Comparison of ENCODE assay signal across 8 mouse cellular contexts in the genomic region with DNA sequence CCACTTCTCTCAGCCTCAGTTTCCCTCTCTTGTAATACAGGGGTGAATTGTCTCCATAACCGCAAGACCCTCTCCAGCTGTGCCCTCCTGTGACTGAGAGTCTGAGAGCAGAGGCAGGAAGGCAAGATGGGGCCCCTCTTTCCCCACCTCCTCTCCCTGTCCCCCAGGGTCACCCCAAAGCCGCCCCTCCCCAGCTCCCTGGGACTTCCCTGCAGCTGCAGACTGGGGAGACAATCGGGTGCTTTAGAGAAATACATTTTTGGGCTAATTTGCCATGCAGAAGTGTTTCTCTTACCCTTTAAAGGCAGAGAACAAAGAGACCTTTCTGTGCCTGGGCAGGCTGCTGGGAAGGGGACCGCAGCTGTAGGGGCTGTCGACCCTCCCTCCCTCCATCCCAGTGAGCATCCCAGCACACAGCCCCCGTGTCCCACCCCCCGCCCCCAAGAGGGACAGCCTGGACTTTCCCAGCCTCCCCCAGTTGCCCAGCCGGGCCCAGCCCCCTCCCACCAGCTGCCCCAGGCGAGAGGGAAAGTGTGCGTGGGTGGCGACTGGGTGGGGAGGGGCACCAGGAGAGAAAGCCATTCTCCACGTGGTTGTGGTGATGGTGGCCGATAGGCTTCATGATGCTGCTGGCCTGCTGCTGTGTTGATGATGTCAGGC. TPM values are rescaled to one million over a fixed set of nuclear protein-coding genes. Genes with fewer than 3 reads are reported as not detected.
DNase-seq lines count a peak whose midpoint lies in the region; ATAC-seq and TF ChIP-seq lines count a peak whose summit lies in the region.

No protein-coding gene starts in this region.

- H3K9ac ChIP-seq in hindbrain, embryonic 14.5 days = peak overlapping the region; percentile 5; the same call in 1 of the 2 replicates
- no peak overlapping the region for H3K9ac ChIP-seq in midbrain, embryonic 15.5 days

- H3K9me3 ChIP-seq in hindbrain, embryonic 14.5 days (ENCODE audit: control insufficient read depth, low read length) = no peaks in the 10 kb centered on the region
- H3K9me3 ChIP-seq in midbrain, embryonic 15.5 days = no peaks in the 10 kb centered on the region

- no peak for TF ChIP-seq POLR2A in brain, embryonic 14.5 days (IDR thresholded peaks at IDR 0.05; ENCODE audit: borderline replicate concordance, extremely low read depth, insufficient read depth, insufficient read length, poor library complexity, severe bottlenecking)

- peak overlapping the region; percentile 26; the same call in 1 of the 2 replicates for H3K27ac ChIP-seq in hindbrain, embryonic 14.5 days
- 0 out of 2 replicates have a peak overlapping the region, but pooled peaks have one; percentile 0 for H3K27ac ChIP-seq in midbrain, embryonic 15.5 days

- no peak for TF ChIP-seq CTCF in brain, embryonic 14.5 days (IDR thresholded peaks at IDR 0.05; ENCODE audit: borderline replicate concordance, extremely low read depth, insufficient read depth, insufficient read length)

- 8% methylated on average over 13 of the region's 13 CpGs for WGBS in hindbrain, embryonic 14.5 days
- 8% methylated on average over 13 of the region's 13 CpGs for WGBS in midbrain, embryonic 15.5 days

- no peaks in the 10 kb centered on the region for H3K36me3 ChIP-seq in hindbrain, embryonic 14.5 days (replicated peaks; ENCODE audit: control insufficient read depth, insufficient read depth)
- H3K36me3 ChIP-seq in midbrain, embryonic 15.5 days (replicated peaks) = no peaks in the 10 kb centered on the region

- H3K4me2 ChIP-seq in hindbrain, embryonic 14.5 days (replicated peaks) = peak overlapping the region; percentile 29; the same call in 1 of the 2 replicates
- peak overlapping the region; percentile 14; the same call in 1 of the 2 replicates for H3K4me2 ChIP-seq in midbrain, embryonic 15.5 days

- peak; percentile 66; the same call in 1 of the 2 replicates for ATAC-seq in hindbrain, embryonic 14.5 days (ENCODE audit: low FRiP score)
- peak; percentile 69 for ATAC-seq in midbrain, embryonic 15.5 days (replicated peaks)
- no peak for ATAC-seq in inflammation-experienced regulatory T-cells, adult 6 months

- peak; percentile 38 for DNase-seq in adrenal gland, postnatal 14 days
- no peak for DNase-seq in adrenal gland, postnatal 25 days
- DNase-seq in brain, embryonic 14.5 days (ENCODE audit: low read depth) = peak; percentile 84
- DNase-seq in hindbrain, embryonic 14.5 days (ENCODE audit: low spot score) = peak; percentile 40
- no peak for DNase-seq in spleen, postnatal 10 days (ENCODE audit: low spot score in 2 of 2)
- no peak for DNase-seq in c-Kit-positive CD71-positive TER-119-positive erythroid progenitor cells, embryonic 14.5 days (ENCODE audit: low spot score)

- peaks cover 8% of the 10 kb centered on the region for H3K4me1 ChIP-seq in hindbrain, embryonic 14.5 days (replicated peaks; ENCODE audit: control insufficient read depth, insufficient read depth, low read length)
- H3K4me1 ChIP-seq in midbrain, embryonic 15.5 days = peaks cover 17% of the 10 kb centered on the region

- no peaks in the 10 kb centered on the region for H3K27me3 ChIP-seq in hindbrain, embryonic 14.5 days (ENCODE audit: control insufficient read depth, insufficient read depth, low read length)
- no peaks in the 10 kb centered on the region for H3K27me3 ChIP-seq in midbrain, embryonic 15.5 days (replicated peaks)

- H3K4me3 ChIP-seq in hindbrain, embryonic 14.5 days (replicated peaks; ENCODE audit: low read length) = no peak overlapping the region
- no peak overlapping the region for H3K4me3 ChIP-seq in midbrain, embryonic 15.5 days

RNA-seq across cellular contexts. Expression of gene Pick1, which starts 27.4 kb away (rescaled TPM):
- 18.6 and 22.9 TPM in 2 replicates for total RNA-seq in adrenal gland, postnatal 14 days (2021)
- 20.8 and 26.1 TPM in 2 replicates for total RNA-seq in adrenal gland, postnatal 25 days (2021)
- polyA plus RNA-seq in brain, embryonic 14.5 days (2012; rRNA removed) = 102 and 109 TPM in 2 replicates
- polyA plus RNA-seq in hindbrain, embryonic 14.5 days (2014; fragmentation: Nextera tagmentation; extraction: Ambion mirVana) = 45.8 and 48.2 TPM in 2 replicates
- polyA plus RNA-seq in midbrain, embryonic 15.5 days (2015; fragmentation: Nextera tagmentation; extraction: Ambion mirVana) = 105 and 108 TPM in 2 replicates
- polyA plus RNA-seq in inflammation-experienced regulatory T-cells, adult 6 months (2017; shearing (Covaris generic)) = 1 to 10 TPM; 6.6 to 8.4 (median 8.3) TPM

RNA-seq across cellular contexts. Expression of gene Gm49486, which starts 27.6 kb away (rescaled TPM):
- 0.22 TPM in 1 of 2 replicates, not detected in the other for total RNA-seq in adrenal gland, postnatal 14 days (2021)
- not detected in 2 replicates for total RNA-seq in adrenal gland, postnatal 25 days (2021)
- polyA plus RNA-seq in brain, embryonic 14.5 days (2012; rRNA removed) = 1.9 and 2.5 TPM in 2 replicates
- 1.1 TPM in 2 replicates for polyA plus RNA-seq in hindbrain, embryonic 14.5 days (2014; fragmentation: Nextera tagmentation; extraction: Ambion mirVana)
- 0.78 and 1.6 TPM in 2 replicates for polyA plus RNA-seq in midbrain, embryonic 15.5 days (2015; fragmentation: Nextera tagmentation; extraction: Ambion mirVana)
- not detected for polyA plus RNA-seq in inflammation-experienced regulatory T-cells, adult 6 months (2017; shearing (Covaris generic))

RNA-seq across cellular contexts. Expression of gene Sox10, which starts 36.6 kb away (rescaled TPM):
- 2.3 and 3.3 TPM in 2 replicates for total RNA-seq in adrenal gland, postnatal 14 days (2021)
- 0.95 and 2.1 TPM in 2 replicates for total RNA-seq in adrenal gland, postnatal 25 days (2021)
- 5.6 and 11.3 TPM in 2 replicates for polyA plus RNA-seq in brain, embryonic 14.5 days (2012; rRNA removed)
- 8.9 and 10.3 TPM in 2 replicates for polyA plus RNA-seq in hindbrain, embryonic 14.5 days (2014; fragmentation: Nextera tagmentation; extraction: Ambion mirVana)
- polyA plus RNA-seq in midbrain, embryonic 15.5 days (2015; fragmentation: Nextera tagmentation; extraction: Ambion mirVana) = 2.9 TPM in 2 replicates
- not detected for polyA plus RNA-seq in inflammation-experienced regulatory T-cells, adult 6 months (2017; shearing (Covaris generic))

RNA-seq across cellular contexts. Expression of gene Slc16a8, which starts 52.9 kb away (rescaled TPM):
- total RNA-seq in adrenal gland, postnatal 14 days (2021) = not detected in 2 replicates
- not detected in 2 replicates for total RNA-seq in adrenal gland, postnatal 25 days (2021)
- polyA plus RNA-seq in brain, embryonic 14.5 days (2012; rRNA removed) = 0.37 and 0.50 TPM in 2 replicates
- polyA plus RNA-seq in hindbrain, embryonic 14.5 days (2014; fragmentation: Nextera tagmentation; extraction: Ambion mirVana) = 0.90 and 1.2 TPM in 2 replicates
- 0.47 and 0.54 TPM in 2 replicates for polyA plus RNA-seq in midbrain, embryonic 15.5 days (2015; fragmentation: Nextera tagmentation; extraction: Ambion mirVana)
- not detected for polyA plus RNA-seq in inflammation-experienced regulatory T-cells, adult 6 months (2017; shearing (Covaris generic))

Comparison
In these comparisons a context has a peak if more than half of its experiments do, and no peak if none do; other contexts are left out.
1. DNase-seq: peak in adrenal gland, postnatal 14 days (single experiment), brain, embryonic 14.5 days (single experiment) and hindbrain, embryonic 14.5 days (single experiment); none in adrenal gland, postnatal 25 days (single experiment), spleen, postnatal 10 days (0 of 2) and c-Kit-positive CD71-positive TER-119-positive erythroid progenitor cells, embryonic 14.5 days (single experiment).